Mouse (Mus musculus): ENCODE results near the gene Med13l. TPM values are rescaled to one million over a fixed set of nuclear protein-coding genes. Genes with fewer than 3 reads are reported as not detected.

Gene Med13l
- polyA plus RNA-seq, 1 experiment from 2014 or later: 17.1 TPM

- Histone ChIP-seq H3K27ac (no peak overlapping the region), H3K9me3 (no peaks in the 10 kb centered on the region), H3K36me3 (no peaks in the 10 kb centered on the region), H3K9ac (replicated peaks) (no peak overlapping the region), H3K4me1 (replicated peaks) (peaks cover 67% of the 10 kb centered on the region), H3K27me3 (no peaks in the 10 kb centered on the region), H3K4me2 (no peak overlapping the region), H3K4me3 (replicated peaks) (no peak overlapping the region)
- 35% methylated on average over 9 of the region's 9 CpGs for WGBS
- no peak for ATAC-seq (ENCODE audit: insufficient number of reproducible peaks, insufficient read depth, low FRiP score, low TSS enrichment, low read depth)
Measured at GRCm38 (mm10) chr5:118702674-118703073, 142.2 kb downstream of the Med13l start.

- ATAC-seq (ENCODE audit: insufficient number of reproducible peaks, insufficient read depth, low FRiP score, low TSS enrichment, low read depth): no peak
- WGBS: 77% methylated on average over 3 of the region's 3 CpGs
- Histone ChIP-seq H3K9ac (replicated peaks) (no peak overlapping the region), H3K27me3 (no peaks in the 10 kb centered on the region), H3K27ac (no peak overlapping the region), H3K4me3 (replicated peaks) (no peak overlapping the region), H3K9me3 (no peaks in the 10 kb centered on the region), H3K36me3 (no peaks in the 10 kb centered on the region), H3K4me1 (replicated peaks) (peaks cover 69% of the 10 kb centered on the region), H3K4me2 (no peak overlapping the region)
Measured at GRCm38 (mm10) chr5:118704148-118704547, 143.7 kb downstream of the Med13l start.

DNA sequence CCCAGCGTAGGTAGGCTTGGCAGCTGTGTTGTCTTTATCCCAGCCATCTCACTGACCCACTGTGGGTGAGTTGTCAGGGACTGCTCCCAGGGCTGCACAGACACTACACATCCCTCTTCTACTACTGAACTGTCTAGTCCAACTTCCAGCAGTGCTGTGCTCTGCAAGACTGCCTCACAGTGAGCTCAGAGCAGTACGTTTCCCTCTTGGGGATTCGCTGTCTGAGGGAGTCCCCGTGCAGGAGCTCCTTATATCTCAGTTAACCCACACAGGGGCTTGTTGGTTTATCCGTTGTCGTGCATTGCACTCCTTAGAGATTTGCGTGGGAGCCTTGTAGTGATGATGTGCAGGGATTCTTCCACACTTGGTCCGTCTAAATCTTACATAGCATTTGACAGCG is 144.5 kb downstream of the Med13l start:
- no peak overlapping the region for H3K4me3 ChIP-seq (replicated peaks)
- 95% methylated on average over 9 of the region's 9 CpGs for WGBS
- H3K9me3 ChIP-seq: no peaks in the 10 kb centered on the region
- H3K27ac ChIP-seq: no peak overlapping the region
- no peak overlapping the region for H3K4me2 ChIP-seq
- H3K36me3 ChIP-seq: no peaks in the 10 kb centered on the region
- no peak overlapping the region for H3K9ac ChIP-seq (replicated peaks)
- ATAC-seq (ENCODE audit: insufficient number of reproducible peaks, insufficient read depth, low FRiP score, low TSS enrichment, low read depth): no peak
- H3K27me3 ChIP-seq: no peaks in the 10 kb centered on the region
- peaks cover 75% of the 10 kb centered on the region for H3K4me1 ChIP-seq (replicated peaks)

DNA sequence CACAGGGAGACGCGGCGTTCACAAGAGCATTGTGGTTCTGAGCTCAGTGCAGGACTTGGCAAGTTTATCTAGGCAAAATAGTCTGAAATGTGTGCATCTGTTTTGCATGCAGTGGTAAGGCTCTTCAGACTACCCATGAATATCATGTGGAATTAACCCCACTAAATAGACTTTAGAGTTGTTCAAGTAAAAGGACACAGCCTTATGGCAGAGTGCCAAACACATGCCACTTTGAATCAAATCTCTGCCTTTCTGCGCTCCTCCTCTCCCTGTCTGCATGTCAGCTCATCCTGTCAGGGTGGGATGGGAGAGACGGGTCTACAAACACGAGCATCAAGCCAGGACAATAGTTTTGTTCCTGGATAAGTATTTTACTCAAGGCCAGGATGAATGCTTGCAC is 145.5 kb downstream of the Med13l start:
- no peak overlapping the region for H3K4me3 ChIP-seq (replicated peaks)
- H3K9me3 ChIP-seq: no peaks in the 10 kb centered on the region
- H3K9ac ChIP-seq (replicated peaks): no peak overlapping the region
- H3K36me3 ChIP-seq: no peaks in the 10 kb centered on the region
- 82% methylated on average over 6 of the region's 6 CpGs for WGBS
- H3K4me1 ChIP-seq (replicated peaks): peaks cover 79% of the 10 kb centered on the region
- no peak overlapping the region for H3K4me2 ChIP-seq
- no peaks in the 10 kb centered on the region for H3K27me3 ChIP-seq
- H3K27ac ChIP-seq: no peak overlapping the region
- no peak for ATAC-seq (ENCODE audit: insufficient number of reproducible peaks, insufficient read depth, low FRiP score, low TSS enrichment, low read depth)

DNA sequence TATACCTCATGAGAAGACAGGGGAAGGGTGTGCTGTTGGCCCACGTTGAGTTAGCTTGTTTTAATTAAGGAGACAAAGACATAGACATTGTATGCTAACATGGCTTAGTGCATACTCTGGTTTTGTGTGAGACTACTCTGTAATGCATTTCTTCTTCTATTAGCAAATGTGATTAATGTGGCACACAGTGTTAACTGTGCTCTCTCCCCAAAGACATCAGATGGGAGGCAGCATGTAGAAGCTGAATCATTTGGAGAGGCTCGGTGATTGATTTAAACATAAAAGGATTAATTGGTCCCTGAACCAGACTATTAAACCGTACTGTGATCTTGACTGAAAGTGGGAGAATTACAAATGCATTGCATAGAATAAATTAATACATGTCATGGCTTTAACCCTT is 145.9 kb downstream of the Med13l start:
- Histone ChIP-seq H3K27me3 (no peaks in the 10 kb centered on the region), H3K27ac (no peak overlapping the region), H3K36me3 (no peaks in the 10 kb centered on the region), H3K9ac (replicated peaks) (no peak overlapping the region), H3K4me1 (replicated peaks) (peaks cover 76% of the 10 kb centered on the region), H3K4me3 (replicated peaks) (no peak overlapping the region), H3K9me3 (no peaks in the 10 kb centered on the region), H3K4me2 (no peak overlapping the region)
- ATAC-seq (ENCODE audit: insufficient number of reproducible peaks, insufficient read depth, low FRiP score, low TSS enrichment, low read depth): no peak
- 64% methylated on average over 3 of the region's 3 CpGs for WGBS

DNA sequence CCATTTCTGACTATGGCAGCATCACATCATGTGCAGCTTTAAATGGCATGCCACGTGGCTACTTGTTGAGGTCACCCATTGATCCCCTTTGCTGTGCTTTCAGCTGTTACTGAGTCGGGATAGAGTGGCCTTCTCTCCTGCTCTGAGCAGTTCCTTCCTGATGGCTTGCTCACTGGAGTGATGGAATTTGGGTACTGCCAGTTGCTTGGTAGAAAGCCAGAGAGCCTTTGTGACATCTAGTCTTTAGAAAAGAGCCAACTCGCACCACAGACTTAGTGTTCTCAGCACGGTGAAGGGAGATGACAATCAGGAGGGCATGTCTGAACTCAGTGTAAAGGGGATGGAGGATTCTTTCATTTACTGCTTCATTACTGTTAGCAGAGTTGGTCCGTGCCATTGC is 147.0 kb downstream of the Med13l start:
- WGBS: 72% methylated on average over 5 of the region's 5 CpGs
- Histone ChIP-seq H3K4me3 (replicated peaks) (no peak overlapping the region), H3K9me3 (no peaks in the 10 kb centered on the region), H3K4me2 (no peak overlapping the region), H3K4me1 (replicated peaks) (peaks cover 67% of the 10 kb centered on the region), H3K9ac (replicated peaks) (no peak overlapping the region), H3K27me3 (no peaks in the 10 kb centered on the region), H3K27ac (no peak overlapping the region), H3K36me3 (no peaks in the 10 kb centered on the region)
- ATAC-seq (ENCODE audit: insufficient number of reproducible peaks, insufficient read depth, low FRiP score, low TSS enrichment, low read depth): no peak

DNA sequence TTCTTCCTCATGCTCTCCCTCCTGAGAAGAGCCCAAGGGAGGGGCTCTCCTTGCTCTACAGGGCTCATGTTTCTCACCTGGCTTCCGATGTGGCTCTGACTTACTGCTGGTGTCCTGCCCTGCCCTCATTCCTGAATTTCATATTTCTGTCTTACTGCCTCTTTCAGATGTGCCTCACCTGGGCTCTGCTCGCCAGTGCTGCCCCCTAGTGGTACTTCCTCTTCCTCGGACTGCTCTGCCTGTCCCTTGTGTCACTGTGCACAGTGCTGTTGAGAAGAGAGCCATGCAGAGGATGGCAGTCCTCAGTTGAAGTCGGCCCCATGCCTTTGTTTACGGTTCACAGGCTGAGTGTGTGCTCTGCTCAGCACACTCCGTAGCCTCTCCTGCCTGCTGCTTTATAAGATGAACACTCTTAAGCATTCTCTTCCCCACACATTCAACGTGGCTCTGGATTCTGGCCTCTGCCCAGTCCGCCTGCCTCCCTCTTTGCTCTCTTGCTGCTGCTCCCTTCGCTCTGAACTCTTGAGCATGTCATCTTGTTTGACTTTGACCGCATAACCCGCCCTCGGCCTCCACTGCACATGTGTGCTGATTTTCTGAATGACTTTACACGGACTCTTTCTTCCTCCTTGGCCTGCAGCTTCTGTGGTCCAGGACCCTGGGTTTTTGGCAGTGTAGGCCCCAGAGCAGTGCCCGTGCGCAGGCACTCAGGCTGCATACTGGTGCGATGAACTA is 147.9 kb downstream of the Med13l start:
- ATAC-seq (ENCODE audit: insufficient number of reproducible peaks, insufficient read depth, low FRiP score, low TSS enrichment, low read depth): no peak
- H3K4me1 ChIP-seq (replicated peaks): peaks cover 58% of the 10 kb centered on the region
- no peaks in the 10 kb centered on the region for H3K27me3 ChIP-seq
- H3K9ac ChIP-seq (replicated peaks): no peak overlapping the region
- H3K27ac ChIP-seq: 0 out of 2 replicates have a peak overlapping the region, but pooled peaks have one; percentile 42
- H3K36me3 ChIP-seq: no peaks in the 10 kb centered on the region
- H3K9me3 ChIP-seq: no peaks in the 10 kb centered on the region
- WGBS: 66% methylated on average over 16 of the region's 16 CpGs
- H3K4me3 ChIP-seq (replicated peaks): no peak overlapping the region
- H3K4me2 ChIP-seq: no peak overlapping the region

- WGBS: 75% methylated on average over 7 of the region's 7 CpGs
- H3K4me3 ChIP-seq (replicated peaks): no peak overlapping the region
- peaks cover 4% of the 10 kb centered on the region; the same call in 1 of the 2 replicates for H3K36me3 ChIP-seq
- no peaks in the 10 kb centered on the region for H3K27me3 ChIP-seq
- H3K9ac ChIP-seq (replicated peaks): no peak overlapping the region
- H3K4me2 ChIP-seq: no peak overlapping the region
- peaks cover 52% of the 10 kb centered on the region for H3K4me1 ChIP-seq (replicated peaks)
- no peak for ATAC-seq (ENCODE audit: insufficient number of reproducible peaks, insufficient read depth, low FRiP score, low TSS enrichment, low read depth)
- H3K27ac ChIP-seq: no peak overlapping the region
- H3K9me3 ChIP-seq: no peaks in the 10 kb centered on the region
Measured at GRCm38 (mm10) chr5:118709847-118710251, 149.4 kb downstream of the Med13l start.

DNA sequence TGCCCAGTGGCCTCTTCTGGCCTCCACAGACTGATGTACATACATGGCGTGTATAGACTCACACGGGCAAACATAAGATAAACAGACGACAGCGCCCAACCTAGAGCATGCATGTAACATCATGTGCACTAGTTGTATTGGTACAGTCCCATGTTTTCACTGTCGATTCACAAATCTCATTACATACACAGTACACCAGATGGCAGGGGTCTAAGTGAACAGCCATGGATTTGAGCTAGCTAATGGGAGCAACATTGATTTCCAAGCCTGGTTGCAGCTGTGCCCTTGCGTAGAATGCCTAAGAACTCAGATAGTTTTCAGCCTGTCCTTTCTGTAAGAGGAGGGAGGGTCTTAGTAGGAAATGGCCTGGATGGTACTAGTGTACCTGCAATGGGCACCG is 155.0 kb downstream of the Med13l start:
- Histone ChIP-seq H3K27me3 (no peaks in the 10 kb centered on the region), H3K27ac (no peak overlapping the region), H3K9me3 (no peaks in the 10 kb centered on the region), H3K9ac (replicated peaks) (no peak overlapping the region), H3K4me1 (replicated peaks) (peaks cover 25% of the 10 kb centered on the region), H3K4me2 (no peak overlapping the region), H3K4me3 (replicated peaks) (no peak overlapping the region), H3K36me3 (peaks cover 4% of the 10 kb centered on the region; the same call in 1 of the 2 replicates)
- WGBS: 95% methylated on average over 7 of the region's 7 CpGs
- ATAC-seq (ENCODE audit: insufficient number of reproducible peaks, insufficient read depth, low FRiP score, low TSS enrichment, low read depth): no peak

DNA sequence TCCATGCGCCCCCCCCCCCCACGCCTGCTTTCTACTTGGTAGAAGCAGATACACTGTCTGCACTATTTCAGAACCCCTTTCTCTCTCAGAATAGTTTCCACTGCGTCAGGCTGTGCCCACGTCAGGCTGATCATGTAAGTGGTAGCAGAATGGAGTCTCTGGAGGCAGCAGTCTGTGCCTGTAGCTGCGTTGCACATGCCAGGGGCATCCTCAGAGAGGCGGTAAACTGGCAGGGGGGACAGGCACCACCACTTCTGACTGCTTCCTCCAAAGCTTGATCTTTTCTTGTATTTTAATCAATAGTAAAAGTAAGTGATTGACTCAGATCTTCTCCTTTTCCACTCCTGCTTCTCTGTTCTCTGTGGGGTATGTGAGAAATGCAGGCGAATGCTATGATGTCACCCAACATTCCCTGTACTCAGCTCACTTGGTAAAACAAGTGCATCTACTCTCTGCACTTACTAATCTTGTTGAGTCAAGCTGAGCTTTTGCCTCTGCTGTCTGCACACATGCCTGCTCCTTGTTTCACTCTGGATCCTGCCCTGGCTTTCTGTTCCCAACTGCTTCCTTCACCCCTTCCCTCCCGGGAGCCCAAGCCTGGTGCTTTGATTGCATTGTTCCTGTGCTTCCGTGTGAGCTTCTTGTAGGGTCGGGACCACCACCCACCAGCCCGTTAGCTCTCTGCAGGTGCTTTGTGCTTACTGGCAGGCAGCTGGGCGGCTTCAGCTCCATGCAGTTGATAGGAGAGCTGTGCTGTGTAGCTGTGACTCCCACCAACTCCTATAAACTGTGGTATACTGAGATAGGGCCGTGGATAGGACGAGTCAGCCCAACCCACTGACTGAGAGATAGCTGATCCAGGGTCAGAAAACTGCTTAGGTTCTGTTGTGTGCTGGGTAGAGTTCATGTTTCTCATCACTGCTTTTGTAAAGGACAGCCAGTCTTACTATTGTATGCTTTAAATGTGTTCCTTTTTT is 156.1 kb downstream of the Med13l start:
- Histone ChIP-seq H3K9ac (replicated peaks) (no peak overlapping the region; the same call in 1 of the 2 replicates), H3K9me3 (no peaks in the 10 kb centered on the region), H3K4me2 (no peak overlapping the region), H3K4me3 (replicated peaks) (no peak overlapping the region), H3K36me3 (peaks cover 8% of the 10 kb centered on the region), H3K27me3 (no peaks in the 10 kb centered on the region), H3K4me1 (replicated peaks) (peaks cover 19% of the 10 kb centered on the region), H3K27ac (no peak overlapping the region)
- ATAC-seq (ENCODE audit: insufficient number of reproducible peaks, insufficient read depth, low FRiP score, low TSS enrichment, low read depth): no peak
- 64% methylated on average over 14 of the region's 14 CpGs for WGBS

GRCm38 (mm10) chr5:118717456-118717855 is 157.0 kb downstream of the Med13l start:
- no peak overlapping the region for H3K27ac ChIP-seq
- H3K36me3 ChIP-seq: peaks cover 17% of the 10 kb centered on the region
- no peak for ATAC-seq (ENCODE audit: insufficient number of reproducible peaks, insufficient read depth, low FRiP score, low TSS enrichment, low read depth)
- 78% methylated on average over 10 of the region's 10 CpGs for WGBS
- no peaks in the 10 kb centered on the region for H3K9me3 ChIP-seq
- no peak overlapping the region for H3K4me2 ChIP-seq
- no peak overlapping the region for H3K9ac ChIP-seq (replicated peaks)
- H3K4me3 ChIP-seq (replicated peaks): no peak overlapping the region
- peaks cover 19% of the 10 kb centered on the region for H3K4me1 ChIP-seq (replicated peaks)
- H3K27me3 ChIP-seq: no peaks in the 10 kb centered on the region

All from limb, embryonic 12.5 days (tissue).